ENCODE assay signal across 12 mouse cellular contexts in genomic region chr3:36530345-36530744, GRCm38 (mm10). TPM values are rescaled to one million over a fixed set of nuclear protein-coding genes. Genes with fewer than 3 reads are reported as not detected.
DNase-seq lines count a peak whose midpoint lies in the region; ATAC-seq lines count a peak whose summit lies in the region.
"Had no signal": no experiment of that assay in that cellular context is flagged by ENCODE, and none has a peak within 500 bp of the region (broad histone marks: within the 10 kb centered on the region; RNA-seq: fewer than 3 reads in every experiment).

No protein-coding gene starts in this region.

- H3K9ac ChIP-seq in forebrain, embryonic 15.5 days (replicated peaks), result no peak overlapping the region
- no peak overlapping the region for H3K9ac ChIP-seq in forebrain, embryonic 11.5 days (ENCODE audit: low read length)
- H3K9ac ChIP-seq: liver, embryonic 13.5 days had no signal

- H3K36me3 ChIP-seq in forebrain, embryonic 15.5 days, result no peaks in the 10 kb centered on the region
- no peaks in the 10 kb centered on the region for H3K36me3 ChIP-seq in forebrain, embryonic 11.5 days (ENCODE audit: control insufficient read depth, insufficient read depth, low read length)
- H3K36me3 ChIP-seq: liver, embryonic 13.5 days had no signal

- H3K4me1 ChIP-seq in forebrain, embryonic 15.5 days, result peaks cover 21% of the 10 kb centered on the region
- no peaks in the 10 kb centered on the region for H3K4me1 ChIP-seq in forebrain, embryonic 11.5 days (replicated peaks; ENCODE audit: control insufficient read depth, insufficient read depth, low read length)

- no peaks in the 10 kb centered on the region for H3K27me3 ChIP-seq in forebrain, embryonic 15.5 days
- H3K27me3 ChIP-seq in forebrain, embryonic 11.5 days (ENCODE audit: control insufficient read depth, insufficient read depth, low read length), result peaks cover 2% of the 10 kb centered on the region; the same call in 1 of the 2 replicates

- no peaks in the 10 kb centered on the region for H3K9me3 ChIP-seq in forebrain, embryonic 15.5 days
- H3K9me3 ChIP-seq in forebrain, embryonic 11.5 days (ENCODE audit: control insufficient read depth, low read length), result no peaks in the 10 kb centered on the region
- H3K9me3 ChIP-seq: liver, embryonic 13.5 days had no signal

- H3K4me3 ChIP-seq in forebrain, embryonic 15.5 days, result no peak overlapping the region
- H3K4me3 ChIP-seq in forebrain, embryonic 11.5 days (ENCODE audit: low read depth, low read length), result no peak overlapping the region
- H3K4me3 ChIP-seq: liver, embryonic 13.5 days had no signal

- WGBS in forebrain, embryonic 15.5 days, result 66% methylated on average over 6 of the region's 6 CpGs
- WGBS in forebrain, embryonic 11.5 days, result 92% methylated on average over 6 of the region's 6 CpGs

- H3K4me2 ChIP-seq in forebrain, embryonic 15.5 days (replicated peaks), result no peak overlapping the region
- no peak overlapping the region for H3K4me2 ChIP-seq in forebrain, embryonic 11.5 days (ENCODE audit: low read depth, low read length, severe bottlenecking)
- H3K4me2 ChIP-seq: liver, embryonic 13.5 days had no signal

- no peak for DNase-seq in forebrain, embryonic 11.5 days (ENCODE audit: low spot score)
- DNase-seq in frontal cortex, adult 2 months (ENCODE audit: extremely low spot score in 1 of 2, low spot score in 1 of 2), result peak; percentile 73 to 88
- peak; percentile 79 for DNase-seq in heart, postnatal 4 days
- peak; percentile 22 for DNase-seq in lung, postnatal 25 days (ENCODE audit: low spot score)
- no peak for DNase-seq in adrenal gland, adult 2 months
- DNase-seq in adrenal gland, postnatal 14 days, result no peak
- no peak for DNase-seq in cerebellum, adult 8-10 months
- DNase-seq: B cell, adult 2 months; cerebellum, adult 2 months; liver, embryonic 13.5 days had no signal

- ATAC-seq in forebrain, embryonic 15.5 days (replicated peaks), result peak; percentile 89
- no peak for ATAC-seq in forebrain, embryonic 11.5 days (replicated peaks; ENCODE audit: low FRiP score)

- H3K27ac ChIP-seq in forebrain, embryonic 15.5 days (replicated peaks), result no peak overlapping the region
- H3K27ac ChIP-seq in forebrain, embryonic 11.5 days (ENCODE audit: low read depth, low read length), result no peak overlapping the region
- H3K27ac ChIP-seq: liver, embryonic 13.5 days had no signal

RNA-seq across cellular contexts. Expression of gene Gm11549, which starts 8.7 kb away (rescaled TPM):
- polyA plus RNA-seq in forebrain, embryonic 15.5 days (2015; fragmentation: Nextera tagmentation; extraction: Ambion mirVana), result 0.36 and 0.43 TPM in 2 replicates
- 0.64 and 0.99 TPM in 2 replicates for polyA plus RNA-seq in forebrain, embryonic 11.5 days (2014; fragmentation: Nextera tagmentation; extraction: Ambion mirVana)
- polyA plus RNA-seq in frontal cortex, adult 2 months (2012; rRNA removed), result 19.2 and 19.5 TPM in 2 replicates
- total RNA-seq in heart, postnatal 4 days (2021), result under 1 TPM; 0.09 to 0.12 TPM
- total RNA-seq in adrenal gland, adult 2 months (2021), result under 1 TPM in 1 of 2 experiments, not detected in 1; 0.52 TPM
- 0.09 and 0.12 TPM in 2 replicates for polyA plus RNA-seq in adrenal gland, adult 2 months (2012; rRNA removed)
- total RNA-seq in adrenal gland, postnatal 14 days (2021), result 0.23 TPM in 1 of 2 replicates, not detected in the other
- polyA plus RNA-seq: kidney, embryonic 14.5 days; liver, embryonic 13.5 days had no signal

RNA-seq across cellular contexts. Expression of gene Exosc9, which starts 22.1 kb away (rescaled TPM):
- 84.6 and 86.7 TPM in 2 replicates for polyA plus RNA-seq in forebrain, embryonic 15.5 days (2015; fragmentation: Nextera tagmentation; extraction: Ambion mirVana)
- polyA plus RNA-seq in forebrain, embryonic 11.5 days (2014; fragmentation: Nextera tagmentation; extraction: Ambion mirVana), result 101 and 103 TPM in 2 replicates
- 34.5 and 39.7 TPM in 2 replicates for polyA plus RNA-seq in frontal cortex, adult 2 months (2012; rRNA removed)
- total RNA-seq in heart, postnatal 4 days (2021), result 10 to 100 TPM; 29.8 to 32.0 TPM
- total RNA-seq in adrenal gland, adult 2 months (2021), result 10 to 100 TPM; 32.4 to 32.6 TPM
- polyA plus RNA-seq in adrenal gland, adult 2 months (2012; rRNA removed), result 3.2 and 4.5 TPM in 2 replicates
- 30.2 and 32.9 TPM in 2 replicates for total RNA-seq in adrenal gland, postnatal 14 days (2021)

RNA-seq across cellular contexts. Expression of gene Ccna2, which starts 41.6 kb away (rescaled TPM):
- 90.1 and 101 TPM in 2 replicates for polyA plus RNA-seq in forebrain, embryonic 15.5 days (2015; fragmentation: Nextera tagmentation; extraction: Ambion mirVana)
- polyA plus RNA-seq in forebrain, embryonic 11.5 days (2014; fragmentation: Nextera tagmentation; extraction: Ambion mirVana), result 333 and 338 TPM in 2 replicates
- 4.1 and 4.7 TPM in 2 replicates for polyA plus RNA-seq in frontal cortex, adult 2 months (2012; rRNA removed)
- total RNA-seq in heart, postnatal 4 days (2021), result 100 to 1,000 TPM in 1 of 2 experiments, 10 to 100 TPM in 1; 95.4 to 106 TPM
- 1 to 10 TPM; 1.5 to 4.1 TPM for total RNA-seq in adrenal gland, adult 2 months (2021)
- 12.2 and 14.5 TPM in 2 replicates for polyA plus RNA-seq in adrenal gland, adult 2 months (2012; rRNA removed)
- 28.7 and 30.6 TPM in 2 replicates for total RNA-seq in adrenal gland, postnatal 14 days (2021)

RNA-seq across cellular contexts. Expression of gene 1810062G17Rik, which starts 54.6 kb away (rescaled TPM):
- 0.20 TPM in 1 of 2 replicates, not detected in the other for polyA plus RNA-seq in forebrain, embryonic 15.5 days (2015; fragmentation: Nextera tagmentation; extraction: Ambion mirVana)
- polyA plus RNA-seq in forebrain, embryonic 11.5 days (2014; fragmentation: Nextera tagmentation; extraction: Ambion mirVana), result 0.43 and 0.92 TPM in 2 replicates
- 0.15 TPM in 1 of 2 replicates, not detected in the other for polyA plus RNA-seq in frontal cortex, adult 2 months (2012; rRNA removed)
- under 1 TPM; 0.50 to 0.91 TPM for total RNA-seq in heart, postnatal 4 days (2021)
- total RNA-seq in adrenal gland, adult 2 months (2021), result 1 to 10 TPM; 1.4 to 2.2 TPM
- polyA plus RNA-seq in adrenal gland, adult 2 months (2012; rRNA removed), result 1.9 and 2.0 TPM in 2 replicates
- total RNA-seq in adrenal gland, postnatal 14 days (2021), result 0.78 and 1.7 TPM in 2 replicates

RNA-seq across cellular contexts. Expression of gene Anxa5, which starts 54.7 kb away (rescaled TPM):
- 51.5 and 56.2 TPM in 2 replicates for polyA plus RNA-seq in forebrain, embryonic 15.5 days (2015; fragmentation: Nextera tagmentation; extraction: Ambion mirVana)
- 85.6 and 111 TPM in 2 replicates for polyA plus RNA-seq in forebrain, embryonic 11.5 days (2014; fragmentation: Nextera tagmentation; extraction: Ambion mirVana)
- polyA plus RNA-seq in frontal cortex, adult 2 months (2012; rRNA removed), result 97.6 and 113 TPM in 2 replicates
- total RNA-seq in heart, postnatal 4 days (2021), result 100 to 1,000 TPM; 250 to 254 TPM
- 100 to 1,000 TPM; 670 to 728 TPM for total RNA-seq in adrenal gland, adult 2 months (2021)
- 1,175 and 1,314 TPM in 2 replicates for polyA plus RNA-seq in adrenal gland, adult 2 months (2012; rRNA removed)
- 409 and 424 TPM in 2 replicates for total RNA-seq in adrenal gland, postnatal 14 days (2021)

Comparison
In these comparisons a context has a peak if more than half of its experiments do, and no peak if none do; other contexts are left out.
1. DNase-seq: peak in frontal cortex, adult 2 months (2 of 2), heart, postnatal 4 days (single experiment) and lung, postnatal 25 days (single experiment); none in forebrain, embryonic 11.5 days (single experiment), adrenal gland, adult 2 months (single experiment), adrenal gland, postnatal 14 days (single experiment) and cerebellum, adult 8-10 months (single experiment).
2. RNA of gene Gm11549, which starts 8.7 kb away (polyA plus RNA-seq): 19.2 to 19.5 TPM in frontal cortex, adult 2 months; 0.64 to 0.99 TPM in forebrain, embryonic 11.5 days, 0.36 to 0.43 TPM in forebrain, embryonic 15.5 days and 0.09 to 0.12 TPM in adrenal gland, adult 2 months; every median in the first group is over 10 times any median in the second.